Mouse (Mus musculus): ENCODE results near the gene Mocs1.

GRCm38 (mm10) chr17:49433071-49433470 is 4.9 kb downstream of the Mocs1 start:
- TF ChIP-seq CTCF (IDR thresholded peaks at IDR 0.05; ENCODE audit: low read depth, low read length) (no peak), POLR2A (IDR thresholded peaks at IDR 0.05; ENCODE audit: insufficient read depth, low read length) (no peak)

Measured in ES-Bruce4 (cell line).